ENCODE assay signal across 13 mouse cellular contexts in the genomic region with DNA sequence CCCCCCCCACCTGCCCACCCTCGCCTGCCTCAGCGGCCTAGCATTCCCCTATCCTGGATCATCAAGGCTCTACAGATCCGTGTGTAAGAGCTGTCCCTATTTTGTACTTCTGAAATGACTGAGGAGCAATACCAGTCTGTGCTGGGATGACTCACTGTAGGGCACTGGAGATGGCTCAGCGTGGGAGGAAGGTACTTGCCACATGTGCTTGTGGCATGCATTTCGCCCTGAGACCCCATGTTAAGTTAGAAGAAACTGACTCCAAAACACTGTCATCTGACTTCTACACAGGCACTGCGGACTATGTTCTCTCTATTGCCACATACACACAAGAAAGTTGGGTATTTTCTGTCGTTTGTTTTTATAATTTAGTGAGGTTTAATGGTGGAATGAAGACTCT.
"Had no signal": no experiment of that assay in that cellular context is flagged by ENCODE, and none has a peak within 500 bp of the region (broad histone marks: within the 10 kb centered on the region; RNA-seq: fewer than 3 reads in every experiment).

No protein-coding gene starts in this region.

- DNase-seq: gastrocnemius, adult 2 months; gastrocnemius, postnatal 10 days; gastrocnemius, postnatal 25 days; heart, adult 18-20 months; heart, postnatal 10 days; heart, postnatal 4 days; kidney, adult 18-20 months; kidney, adult 8-10 months; kidney, postnatal 10 days; kidney, postnatal 25 days; kidney, postnatal 4 days; liver; liver, embryonic 13.5 days had no signal
